Mouse (Mus musculus) cerebellum, adult 9-10 months (tissue): ENCODE results near the gene Sh3rf3.

Experiments
- DNase-seq: peaks from one replicate; pipeline ENCODE4 v3.0.0; 2022

Gene Sh3rf3

DNA sequence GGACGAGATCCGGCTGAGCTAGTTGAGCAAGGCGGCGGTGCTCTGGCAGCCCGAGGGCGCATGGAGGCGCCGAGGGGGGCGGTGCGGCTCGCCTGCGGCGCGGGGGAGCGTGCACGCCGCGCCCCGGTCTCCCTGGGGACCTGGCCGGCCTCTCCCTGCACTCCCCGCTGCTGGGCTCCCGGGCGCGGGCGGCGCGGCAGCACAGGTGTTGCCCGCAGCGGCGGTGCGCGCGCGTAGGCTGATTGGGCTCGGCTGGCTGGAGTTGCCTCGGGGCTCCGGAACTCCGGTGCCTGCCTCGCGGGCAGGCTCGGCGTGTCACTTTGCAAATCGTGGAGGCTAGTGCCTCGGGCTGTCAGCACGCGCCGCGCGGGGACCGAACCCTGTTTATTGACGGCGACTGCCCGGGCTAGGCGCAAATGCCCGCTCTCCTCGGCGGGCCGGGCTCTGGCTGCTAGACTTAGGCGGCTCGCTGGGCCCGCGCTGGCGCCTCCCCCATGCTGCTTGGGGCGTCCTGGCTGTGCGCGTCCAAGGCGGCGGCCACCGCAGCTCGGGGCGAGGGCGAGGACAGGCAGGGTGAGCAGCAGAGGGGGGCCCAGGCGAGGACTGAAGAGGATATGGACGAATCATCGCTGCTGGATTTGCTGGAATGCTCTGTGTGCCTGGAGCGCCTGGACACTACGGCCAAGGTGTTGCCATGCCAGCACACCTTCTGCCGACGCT is at the start of gene Sh3rf3:
Gene Sh3rf3, plus strand, starts transcription at position 279 of the 720 bp plus-strand sequence.
- DNase-seq, result no peak

DNA sequence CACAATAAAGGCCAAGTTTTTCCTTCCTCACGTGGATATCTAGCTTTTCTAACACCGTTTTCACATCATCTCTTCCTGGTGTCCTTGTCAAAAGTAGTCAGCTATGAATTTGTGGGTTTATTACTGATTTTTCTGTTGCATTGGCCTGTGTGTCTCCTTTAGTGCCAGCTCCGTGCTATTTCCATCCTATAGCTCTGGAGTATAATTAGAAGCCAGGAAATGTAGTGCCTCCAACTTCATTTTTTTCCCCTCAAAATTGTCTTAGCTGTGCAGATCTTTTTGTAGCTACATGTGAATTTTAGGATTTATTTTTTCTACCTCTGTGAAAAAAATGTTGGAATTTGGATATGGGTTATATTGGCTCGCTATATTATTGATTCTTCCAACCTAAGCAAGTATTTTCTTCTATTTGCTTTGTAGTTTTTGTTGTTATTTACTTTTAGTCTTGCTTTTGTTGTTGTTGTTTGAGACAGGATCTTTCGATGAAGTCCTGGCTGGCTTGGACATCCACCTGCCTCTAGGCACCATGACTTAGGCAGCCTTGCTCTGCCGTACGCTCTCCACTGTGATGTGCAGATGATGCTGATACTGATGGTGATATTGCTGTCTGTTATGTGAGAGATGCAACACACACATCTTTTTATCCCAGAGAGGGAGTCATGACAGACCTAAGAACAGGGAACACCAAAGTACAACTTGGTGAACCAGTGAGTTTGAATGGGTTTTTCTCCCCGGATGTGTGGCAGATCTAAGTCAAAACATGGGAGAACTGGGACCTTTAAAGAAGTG is 24.5 kb upstream of the Sh3rf3 start:
- no peak for DNase-seq

DNA sequence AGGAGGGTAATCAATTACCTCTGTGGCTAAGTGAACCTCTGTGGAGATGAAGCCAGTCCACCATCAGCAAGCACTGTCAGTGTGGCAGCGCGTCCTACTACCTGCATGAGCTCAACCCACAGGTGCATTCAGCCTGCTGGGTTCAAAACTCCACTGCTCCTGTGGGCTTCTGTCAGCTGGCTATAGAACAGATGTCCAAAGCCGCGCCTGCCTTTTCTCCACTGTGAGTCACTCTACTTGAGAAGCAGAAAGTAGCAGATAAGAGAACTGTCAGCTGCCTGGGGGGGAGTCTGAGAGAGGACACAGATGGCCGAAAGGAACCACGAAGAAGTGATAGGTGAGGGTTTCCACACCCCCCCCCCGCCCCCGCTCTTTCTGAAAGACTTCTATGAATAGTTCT is 15.6 kb upstream of the Sh3rf3 start:
- no peak for DNase-seq

DNA sequence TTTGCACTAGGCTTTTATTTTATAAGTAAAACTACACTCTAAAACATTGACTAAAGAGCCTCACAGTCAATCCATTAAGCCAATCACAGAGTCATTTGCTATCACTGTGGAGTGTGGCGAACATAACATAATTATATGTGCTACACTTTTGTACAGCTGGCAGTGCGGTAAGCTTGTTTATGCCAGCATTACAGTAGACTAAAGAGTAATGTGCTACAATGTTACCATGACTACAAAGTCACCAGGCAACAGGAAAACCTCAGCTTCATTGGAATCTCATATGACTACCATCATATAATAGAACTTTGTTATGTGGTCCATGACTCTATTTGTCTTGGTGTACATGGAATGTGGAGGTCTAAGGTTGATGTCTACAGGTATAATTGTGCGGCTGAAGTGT is 15.0 kb upstream of the Sh3rf3 start:
- no peak for DNase-seq

DNA sequence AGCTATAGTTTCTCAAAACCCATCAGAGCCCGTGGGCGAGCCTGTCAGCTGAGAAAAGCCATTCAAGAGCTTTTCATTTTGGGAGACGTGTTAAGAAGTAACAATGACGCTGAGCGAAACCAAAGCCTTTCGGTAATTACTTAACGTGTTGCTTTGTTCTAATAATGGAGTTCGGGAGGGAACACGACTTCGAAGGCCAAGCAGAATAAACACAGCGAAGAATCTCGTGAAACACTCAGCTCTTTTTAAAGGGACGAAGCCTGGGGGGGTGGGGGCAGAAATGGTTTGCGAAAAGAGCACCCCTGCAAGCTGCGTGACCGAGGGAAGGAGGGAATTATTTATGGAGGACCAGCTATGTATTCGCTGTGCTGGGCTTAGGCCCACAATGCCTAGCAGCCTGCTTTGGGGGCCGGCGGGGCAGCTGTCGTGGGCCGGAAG is 12.1 kb upstream of the Sh3rf3 start:
- no peak for DNase-seq

DNA sequence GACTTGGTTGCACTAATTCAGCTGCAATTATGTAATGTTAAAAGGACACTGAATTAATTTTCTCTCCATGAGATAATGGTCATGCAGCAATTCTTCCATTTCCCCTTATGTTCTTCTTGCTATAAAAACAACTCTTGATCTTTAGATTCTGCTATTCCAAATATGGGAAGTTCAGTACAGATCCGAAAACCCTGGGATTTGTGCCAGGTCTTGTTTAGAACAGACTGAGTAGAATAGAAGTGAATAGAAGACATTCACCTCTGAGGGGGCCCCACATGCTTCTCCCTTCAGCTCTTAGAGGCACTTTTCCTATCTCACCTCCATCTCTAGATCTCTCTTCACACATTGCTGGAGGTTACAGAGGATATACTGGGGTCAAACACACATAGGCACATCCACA is 10.8 kb upstream of the Sh3rf3 start:
- no peak for DNase-seq

DNA sequence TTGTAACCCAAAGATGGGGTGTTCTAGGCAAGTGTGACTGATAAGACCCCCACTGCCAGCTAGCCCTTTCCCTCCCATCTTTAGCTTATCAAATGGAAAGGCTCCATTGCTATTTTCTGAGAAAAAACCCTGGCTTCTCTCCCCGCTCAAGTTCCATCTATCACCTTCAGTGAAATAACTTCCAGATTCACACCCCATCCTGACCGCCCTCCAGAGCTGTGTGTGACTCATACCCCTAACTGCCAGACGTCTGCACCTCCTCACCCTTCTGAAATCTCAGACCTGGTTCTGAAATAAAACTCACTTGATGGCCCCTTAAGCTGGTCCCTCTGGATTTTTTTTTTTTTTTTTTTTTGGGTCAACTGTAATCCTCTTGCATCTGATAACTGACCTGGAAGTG is 5.2 kb upstream of the Sh3rf3 start:
- no peak for DNase-seq

DNA sequence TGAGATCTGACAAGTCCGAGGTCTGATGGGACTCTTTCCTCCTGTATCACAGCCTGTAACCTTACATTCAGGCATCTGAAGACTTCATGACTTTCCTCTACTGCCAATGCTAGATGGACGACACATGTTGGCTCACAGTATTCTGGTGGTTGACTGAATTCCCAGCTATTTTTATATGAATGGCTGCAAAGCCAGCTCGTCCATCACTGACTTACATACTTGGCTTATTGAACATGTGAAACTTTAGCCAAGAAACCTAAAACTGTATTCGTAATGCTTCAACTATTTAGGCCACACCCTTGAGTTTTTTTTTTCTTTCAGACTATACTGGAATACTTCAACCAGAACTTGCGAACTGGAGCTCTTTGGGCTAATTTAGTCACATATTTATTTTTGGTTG is 3.0 kb upstream of the Sh3rf3 start:
- no peak for DNase-seq

DNA sequence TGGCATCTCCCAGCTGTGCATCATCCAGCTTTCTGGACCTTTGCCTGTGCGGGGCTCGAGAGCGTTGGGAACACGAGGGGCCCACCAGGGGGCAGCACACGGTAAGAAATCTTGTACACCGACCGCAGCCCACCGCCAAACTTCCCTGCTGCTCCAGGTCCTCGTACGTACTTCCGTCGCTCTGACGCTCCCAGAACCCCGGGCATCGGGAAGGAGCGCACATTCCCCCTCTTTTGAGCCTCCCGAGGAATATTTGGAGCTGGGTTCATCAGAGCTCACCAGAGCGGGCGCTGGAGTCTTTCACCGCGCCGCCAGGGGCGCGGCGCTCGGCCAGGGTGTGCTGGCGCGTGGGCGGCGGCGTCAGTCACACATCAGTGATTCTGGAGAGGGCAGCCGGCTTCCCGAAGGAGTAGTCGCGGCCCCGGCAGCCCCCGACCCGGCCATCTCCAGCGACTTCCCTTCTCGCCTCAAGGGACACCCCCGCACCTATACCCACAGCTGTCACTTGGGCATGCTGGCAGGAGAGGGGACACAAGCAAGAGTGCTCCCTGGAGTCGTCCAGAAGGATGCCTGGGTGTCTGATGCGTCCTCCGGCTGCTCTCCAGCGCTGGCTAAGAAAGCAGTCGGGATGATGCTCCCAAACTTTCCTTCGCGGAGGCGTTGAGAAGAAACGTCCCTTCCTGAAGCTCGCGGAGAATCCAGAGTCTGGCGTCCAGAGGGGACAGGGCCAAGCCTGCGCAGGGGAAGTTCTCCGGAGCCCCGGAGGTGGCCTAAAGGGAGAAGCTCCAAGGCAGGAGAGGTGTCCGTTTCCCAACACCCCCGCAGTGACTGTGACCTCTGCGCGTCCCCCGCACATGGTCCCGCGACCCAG is 714 bp upstream of the Sh3rf3 start:
- DNase-seq, result peak; percentile 43

DNA sequence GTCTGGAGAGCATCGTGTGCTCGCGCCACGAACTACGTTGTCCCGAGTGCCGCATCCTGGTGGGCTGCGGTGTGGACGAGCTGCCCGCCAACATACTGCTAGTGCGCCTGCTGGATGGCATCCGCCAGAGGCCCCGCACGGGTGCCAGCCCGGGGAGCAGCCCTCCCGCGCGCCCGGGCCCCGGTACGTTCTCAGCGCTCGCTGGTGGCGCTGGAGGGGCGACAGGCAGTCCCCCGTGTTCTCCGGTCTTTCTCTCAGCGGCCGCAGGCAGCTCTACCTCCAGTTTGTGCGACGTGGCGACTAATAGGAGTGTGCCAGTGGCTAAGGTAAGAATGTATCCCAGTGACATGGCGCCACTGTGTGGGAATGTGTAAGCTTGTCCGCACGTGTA is 637 bp downstream of the Sh3rf3 start:
- DNase-seq, result no peak

DNA sequence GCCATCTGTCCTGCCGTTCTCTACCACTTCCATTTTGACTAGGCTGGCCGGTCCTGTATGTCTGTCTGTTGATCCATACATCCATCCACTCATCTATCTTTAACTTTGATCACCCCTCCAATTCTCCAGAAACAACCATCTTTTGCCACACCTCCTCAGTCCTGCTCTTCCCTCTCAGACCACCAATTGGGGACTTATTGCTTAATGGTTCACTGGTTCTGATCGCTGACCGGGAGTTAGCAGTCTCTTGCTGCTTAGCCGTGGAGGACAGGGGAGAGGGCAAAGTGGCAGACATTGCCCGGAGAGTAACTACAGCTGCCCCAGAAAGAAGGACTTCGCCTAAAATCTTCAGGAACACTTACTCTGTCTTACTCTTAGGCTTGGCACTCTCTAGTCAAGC is 1.3 kb downstream of the Sh3rf3 start:
- DNase-seq, result no peak

DNA sequence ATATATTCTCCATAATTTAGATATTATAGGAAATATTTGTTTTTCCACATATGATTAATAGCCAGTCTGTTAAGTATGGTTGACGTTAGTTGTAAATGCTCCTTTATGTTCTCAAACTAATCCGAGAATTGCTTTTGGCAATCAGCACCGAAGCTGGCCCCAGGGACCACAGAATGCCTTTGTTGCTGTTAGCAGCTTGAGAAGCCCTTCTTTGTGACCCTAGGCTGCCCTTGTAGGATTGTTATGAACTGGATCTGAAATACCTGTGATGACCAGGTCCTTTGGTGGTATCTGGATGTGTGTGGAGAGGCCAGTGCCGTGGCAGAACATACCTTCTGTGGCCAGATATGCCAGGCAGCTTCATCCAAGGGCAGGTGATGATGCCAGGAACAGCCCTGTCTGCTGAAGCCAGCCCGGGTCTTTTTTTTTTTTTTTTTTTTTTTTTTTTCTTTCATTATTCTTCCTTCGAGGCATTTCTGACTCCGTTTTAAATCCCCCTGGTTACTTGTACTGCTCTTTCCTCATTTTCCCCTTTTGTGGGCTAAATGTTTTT is 10.9 kb downstream of the Sh3rf3 start:
- DNase-seq, result no peak

DNA sequence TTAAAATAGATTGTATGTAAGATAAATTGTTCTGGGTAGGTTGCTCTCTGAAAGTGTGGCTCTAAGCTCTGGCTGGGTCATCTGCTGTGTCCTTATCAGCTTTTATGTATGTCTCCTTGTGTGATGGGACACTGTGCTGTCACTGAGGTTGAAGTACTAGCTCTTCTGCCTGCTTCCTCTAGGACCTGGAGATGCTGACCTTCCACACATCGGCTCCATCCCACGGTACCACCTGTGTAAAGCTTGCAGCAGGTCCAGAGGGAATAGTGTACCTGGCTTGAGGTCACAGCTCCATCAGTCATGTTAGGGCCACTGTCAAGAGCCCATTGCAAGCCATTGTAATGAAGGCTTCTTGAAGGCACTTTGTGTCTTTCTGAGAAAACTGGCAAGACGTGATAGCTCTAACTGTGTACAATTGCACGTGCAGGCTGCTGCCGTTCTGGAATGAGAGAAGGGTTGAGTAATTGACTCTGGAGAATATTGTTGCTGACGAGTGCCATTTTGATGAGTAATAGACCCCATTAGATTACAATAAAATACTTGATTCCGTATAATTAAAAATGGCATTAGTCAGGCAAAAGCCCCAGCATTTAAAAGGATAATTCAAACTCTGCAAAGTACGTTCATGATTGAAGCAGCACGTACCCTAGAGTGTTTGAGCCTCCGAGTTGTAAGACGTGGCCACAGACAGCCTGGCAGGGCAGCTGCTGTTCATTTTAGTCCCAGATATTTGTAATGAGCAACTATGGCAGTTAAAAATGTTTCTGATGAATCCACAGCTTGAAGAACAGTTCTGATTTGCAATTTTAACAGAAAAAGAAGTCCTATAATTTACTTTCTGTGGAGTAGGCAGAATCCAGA is 16.3 kb downstream of the Sh3rf3 start:
- DNase-seq, result no peak

DNA sequence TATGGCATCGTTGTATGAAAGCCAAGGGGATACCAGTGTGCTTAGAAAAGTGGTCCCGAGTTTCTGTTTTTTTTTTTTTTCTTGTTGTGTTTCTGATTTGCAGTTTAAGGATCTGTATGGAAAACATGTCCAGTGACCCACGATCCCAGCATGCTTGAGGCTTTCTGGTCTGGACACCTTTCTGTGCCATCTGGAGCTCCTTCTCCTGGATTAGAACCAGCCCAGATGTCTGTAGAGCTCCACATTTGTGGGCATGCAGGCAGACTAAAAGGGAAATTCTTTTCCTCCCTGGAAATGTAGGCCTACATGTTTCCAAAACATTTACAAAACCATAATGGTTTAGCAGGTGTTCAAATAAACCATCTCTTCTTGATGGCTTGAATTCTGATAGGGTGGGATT is 20.0 kb downstream of the Sh3rf3 start:
- no peak for DNase-seq

DNA sequence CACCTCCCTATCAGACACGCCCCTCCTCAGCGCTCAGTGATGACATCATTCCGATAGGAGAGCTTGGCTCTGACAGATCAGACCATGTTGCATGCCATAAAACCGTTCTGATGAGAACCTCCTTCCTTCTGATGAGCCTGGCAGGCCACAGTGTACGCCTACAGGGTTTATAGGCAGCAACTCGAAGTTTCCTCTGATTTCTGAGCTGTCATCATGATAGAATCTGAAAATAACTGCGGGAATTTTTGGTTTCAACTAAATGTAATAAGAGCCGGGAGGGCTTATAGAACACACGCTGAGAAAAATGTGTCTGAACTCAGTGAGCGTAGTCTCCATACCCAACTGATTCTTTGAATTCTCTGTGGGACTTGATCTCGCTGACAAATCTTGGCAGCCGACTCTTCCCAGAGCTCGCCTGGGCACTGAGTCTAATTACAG is 20.6 kb downstream of the Sh3rf3 start:
- no peak for DNase-seq

DNA sequence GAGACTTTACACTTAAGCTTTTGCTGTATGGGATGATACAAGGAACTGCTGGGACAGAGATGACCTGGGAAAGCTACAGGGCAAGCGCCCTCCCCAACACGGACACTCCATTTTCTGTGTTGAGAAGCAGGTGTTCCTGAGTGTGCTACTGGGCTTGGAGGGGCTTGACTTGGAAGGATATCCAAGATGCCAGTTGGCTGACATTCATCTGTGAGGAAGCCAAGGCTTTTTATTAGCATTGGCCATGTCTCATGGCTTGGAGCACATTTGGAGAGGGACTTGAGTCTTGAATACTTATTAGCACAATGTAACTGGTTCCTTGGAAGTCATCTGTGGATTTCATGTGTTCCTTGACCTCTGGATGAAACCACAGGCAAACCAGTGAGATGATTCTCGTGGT is 23.2 kb downstream of the Sh3rf3 start:
- DNase-seq, result no peak

DNA sequence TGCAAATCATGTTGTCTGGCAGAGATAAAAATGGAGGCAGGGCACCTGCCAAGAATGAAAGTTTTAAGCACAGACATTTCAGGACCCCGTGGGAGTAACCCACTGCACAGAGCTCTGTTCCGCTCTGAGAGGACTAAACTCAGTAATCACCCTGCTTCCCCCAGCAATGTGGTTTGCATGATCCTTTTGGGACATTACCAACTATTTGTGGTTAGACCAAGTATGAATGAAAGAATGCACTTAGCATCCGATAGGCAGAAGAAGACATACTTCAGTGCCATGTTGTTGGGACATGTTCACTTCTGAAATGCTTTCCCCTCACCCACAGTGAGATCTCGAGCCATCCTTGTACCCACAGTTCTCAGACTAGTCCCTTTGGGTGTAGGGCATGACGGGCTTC is 24.3 kb downstream of the Sh3rf3 start:
- no peak for DNase-seq

DNA sequence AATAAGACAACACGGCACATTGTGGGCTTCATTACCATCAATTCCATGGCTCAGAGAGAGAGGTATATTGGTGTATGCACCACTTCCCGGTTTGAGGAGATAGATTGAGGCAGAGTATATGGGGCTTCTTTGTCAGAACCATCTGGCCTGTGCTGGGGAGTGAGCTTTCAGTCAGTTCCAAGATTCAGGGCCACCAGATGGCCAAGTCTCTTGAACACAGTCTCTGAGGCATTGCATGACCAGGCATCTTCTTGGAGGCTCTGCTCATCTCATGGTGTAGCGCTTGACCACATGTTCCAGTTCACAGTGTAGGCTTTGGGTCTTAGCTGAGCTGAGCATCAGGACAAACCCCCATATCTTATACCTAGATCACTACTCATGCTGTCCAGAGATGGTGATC is 28.8 kb downstream of the Sh3rf3 start:
- DNase-seq, result no peak

DNA sequence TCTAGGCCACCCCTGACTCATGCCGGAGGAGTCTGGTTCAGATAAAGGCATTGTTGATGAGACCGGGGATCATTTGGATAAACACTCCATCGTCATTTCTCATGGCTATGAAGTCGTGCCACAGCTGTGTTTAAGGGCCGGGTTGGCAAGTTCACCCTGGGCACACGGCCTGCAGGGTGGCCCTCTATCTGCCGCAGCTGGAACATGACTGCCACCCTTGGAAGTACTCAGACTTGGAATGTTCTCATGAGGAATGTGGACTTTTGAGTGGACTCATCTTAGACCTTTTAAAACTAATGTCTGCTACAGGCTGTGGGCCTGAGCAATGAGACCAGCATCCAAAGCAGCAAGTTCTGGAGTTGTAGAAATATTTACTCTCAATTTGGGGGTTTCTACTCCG is 29.9 kb downstream of the Sh3rf3 start:
- no peak for DNase-seq

DNA sequence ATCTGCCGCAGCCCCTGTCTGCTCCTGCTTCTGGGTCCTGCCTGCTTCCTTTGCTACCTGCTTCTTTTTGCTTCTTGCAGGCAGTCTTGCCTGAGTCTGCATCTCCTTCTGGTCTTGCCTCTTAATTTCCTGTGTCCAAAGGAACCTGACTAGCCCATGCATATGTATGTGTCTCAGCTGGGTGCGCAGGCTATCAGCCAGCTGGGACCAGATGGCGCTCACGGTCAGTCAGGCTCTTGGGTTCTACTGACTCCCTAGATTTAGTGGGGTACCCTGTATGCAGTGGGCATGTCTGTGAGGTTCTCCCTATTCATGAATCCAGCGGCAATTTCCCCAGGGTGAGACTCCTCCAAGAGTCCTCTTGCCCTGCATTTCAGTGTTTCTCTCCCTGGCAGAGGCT is 35.0 kb downstream of the Sh3rf3 start:
- no peak for DNase-seq

DNA sequence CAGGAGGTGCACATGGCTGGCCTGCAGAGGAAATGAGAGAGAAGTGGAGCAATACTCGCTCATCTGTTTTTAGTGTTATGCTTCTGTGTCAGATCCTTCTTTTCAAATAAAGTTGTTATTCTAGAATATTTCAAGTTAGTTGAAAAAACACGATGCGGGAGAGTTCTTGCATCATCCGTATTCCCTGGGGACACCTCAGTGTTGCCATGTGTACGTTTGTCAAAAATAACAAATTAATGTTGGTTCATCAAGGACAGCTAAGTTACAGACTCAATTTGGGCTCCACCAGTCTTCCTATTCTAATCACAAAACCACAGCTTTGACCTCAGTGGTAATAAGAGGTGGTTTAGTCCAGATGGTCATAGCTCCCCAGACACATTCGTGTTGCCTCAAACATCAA is 35.4 kb downstream of the Sh3rf3 start:
- no peak for DNase-seq

DNA sequence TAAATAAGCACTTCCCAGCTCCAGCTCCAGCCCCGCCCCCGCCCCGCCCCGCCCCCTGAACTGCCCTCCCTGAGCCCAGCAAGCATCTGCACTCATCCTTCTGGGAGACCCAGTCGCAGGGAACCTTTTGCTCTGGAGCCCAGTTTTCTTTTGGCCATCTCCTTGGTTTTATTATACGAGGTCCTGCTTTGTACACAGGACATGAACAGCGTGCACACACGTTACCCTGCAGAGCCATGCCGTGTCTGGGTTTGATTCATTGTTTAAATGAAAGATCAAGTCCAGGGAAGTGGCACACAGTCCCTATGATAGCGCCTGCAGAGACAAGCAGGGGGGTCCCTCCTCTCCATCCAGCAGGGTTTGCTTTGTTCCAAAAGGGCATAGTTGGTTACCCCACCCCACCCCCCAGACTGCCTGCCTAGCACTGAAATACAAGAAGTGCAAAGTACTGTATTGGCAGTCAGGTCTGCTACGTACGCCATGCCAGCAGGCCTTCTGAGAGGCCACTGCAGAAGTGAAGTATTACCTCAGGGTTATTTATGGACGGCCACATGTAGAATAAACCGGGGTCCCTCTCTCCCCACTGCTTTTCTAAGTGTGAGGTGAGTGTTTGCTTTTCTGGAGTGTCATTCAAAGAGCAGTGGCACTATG is 41.5 kb downstream of the Sh3rf3 start:
- DNase-seq, result no peak
